Mouse (Mus musculus): ENCODE measurements at regions not wholly inside any gene's neighbourhood (a gene's known extent, or its start where the extent isn't known, plus 50 kb on each side); places are given as distances from the start of the nearest gene placed in this dataset.

GRCm38 (mm10) chr13:44131916-44132315 is 347.3 kb downstream of the Cd83 start:
- peaks cover 12% of the 10 kb centered on the region in 2 experiments; a peak in 3 of 4 replicates for H3K4me1 ChIP-seq (ENCODE audit: control insufficient read depth in 2 of 2, insufficient read depth in 2 of 2, low read length in 2 of 2)
- no peaks in the 10 kb centered on the region for H3K9me3 ChIP-seq (ENCODE audit: control insufficient read depth, low read length)
- no peak overlapping the region for H3K4me2 ChIP-seq (ENCODE audit: low read length)
- ATAC-seq (ENCODE audit: insufficient number of reproducible peaks, insufficient read depth, low FRiP score, low read depth) = no peak
- H3K9ac ChIP-seq (ENCODE audit: low read length) = no peak overlapping the region
- no peaks in the 10 kb centered on the region for H3K27me3 ChIP-seq (ENCODE audit: control insufficient read depth, insufficient read depth, low read length)
- H3K4me3 ChIP-seq (ENCODE audit: control insufficient read depth in 1 of 2, insufficient read depth in 1 of 2, low read depth in 1 of 2, low read length in 2 of 2) = no peak overlapping the region
- no peak overlapping the region for H3K27ac ChIP-seq (replicated peaks in 1 of 2; ENCODE audit: control insufficient read depth in 1 of 2, insufficient read depth in 1 of 2, low read depth in 2 of 2, low read length in 2 of 2)
- no peaks in the 10 kb centered on the region for H3K36me3 ChIP-seq (ENCODE audit: control insufficient read depth, insufficient read depth, low read length)
- WGBS = 72% methylated on average over 5 of the region's 5 CpGs

- no peak for ATAC-seq (ENCODE audit: insufficient number of reproducible peaks, insufficient read depth, low FRiP score, low read depth)
- Histone ChIP-seq H3K4me3 (ENCODE audit: control insufficient read depth in 1 of 2, insufficient read depth in 1 of 2, low read depth in 1 of 2, low read length in 2 of 2) (no peak overlapping the region), H3K9me3 (ENCODE audit: control insufficient read depth, low read length) (no peaks in the 10 kb centered on the region), H3K36me3 (ENCODE audit: control insufficient read depth, insufficient read depth, low read length) (no peaks in the 10 kb centered on the region), H3K4me2 (ENCODE audit: low read length) (no peak overlapping the region), H3K27me3 (ENCODE audit: control insufficient read depth, insufficient read depth, low read length) (no peaks in the 10 kb centered on the region), H3K4me1 (ENCODE audit: control insufficient read depth in 2 of 2, insufficient read depth in 2 of 2, low read length in 2 of 2) (peaks cover 12% of the 10 kb centered on the region in 2 experiments; a peak in 3 of 4 replicates), H3K9ac (ENCODE audit: low read length) (no peak overlapping the region), H3K27ac (replicated peaks in 1 of 2; ENCODE audit: control insufficient read depth in 1 of 2, insufficient read depth in 1 of 2, low read depth in 2 of 2, low read length in 2 of 2) (no peak overlapping the region)
- WGBS = 87% methylated on average over 4 of the region's 4 CpGs
These were observed 347.9 kb downstream of the Cd83 start for GRCm38 (mm10) chr13:44132510-44132909.

- H3K27ac ChIP-seq (replicated peaks in 1 of 2; ENCODE audit: control insufficient read depth in 1 of 2, insufficient read depth in 1 of 2, low read depth in 2 of 2, low read length in 2 of 2) = no peak overlapping the region
- ATAC-seq (ENCODE audit: insufficient number of reproducible peaks, insufficient read depth, low FRiP score, low read depth) = no peak
These were observed 348.9 kb downstream of the Cd83 start for GRCm38 (mm10) chr13:44133436-44133835.

GRCm38 (mm10) chr13:44141181-44141580 is 356.6 kb downstream of the Cd83 start:
- Histone ChIP-seq H3K9ac (ENCODE audit: low read length) (no peak overlapping the region), H3K27ac (replicated peaks in 1 of 2; ENCODE audit: control insufficient read depth in 1 of 2, insufficient read depth in 1 of 2, low read depth in 2 of 2, low read length in 2 of 2) (no peak overlapping the region), H3K9me3 (ENCODE audit: control insufficient read depth, low read length) (peaks cover 5% of the 10 kb centered on the region), H3K4me2 (ENCODE audit: low read length) (no peak overlapping the region), H3K4me3 (ENCODE audit: control insufficient read depth in 1 of 2, insufficient read depth in 1 of 2, low read depth in 1 of 2, low read length in 2 of 2) (no peak overlapping the region), H3K4me1 (ENCODE audit: control insufficient read depth in 2 of 2, insufficient read depth in 2 of 2, low read length in 2 of 2) (no peaks in the 10 kb centered on the region), H3K36me3 (ENCODE audit: control insufficient read depth, insufficient read depth, low read length) (no peaks in the 10 kb centered on the region), H3K27me3 (ENCODE audit: control insufficient read depth, insufficient read depth, low read length) (no peaks in the 10 kb centered on the region)
- 90% methylated on average over 5 of the region's 5 CpGs for WGBS
- ATAC-seq (ENCODE audit: insufficient number of reproducible peaks, insufficient read depth, low FRiP score, low read depth) = no peak

More at GRCm38 (mm10) chr13:44133436-44133835, 348.9 kb downstream of the Cd83 start:
- Histone ChIP-seq H3K9me3 (ENCODE audit: control insufficient read depth, low read length) (no peaks in the 10 kb centered on the region), H3K4me1 (ENCODE audit: control insufficient read depth in 2 of 2, insufficient read depth in 2 of 2, low read length in 2 of 2) (peaks cover 11 to 12% of the 10 kb centered on the region in 2 experiments; a peak in 3 of 4 replicates), H3K4me3 (ENCODE audit: control insufficient read depth in 1 of 2, insufficient read depth in 1 of 2, low read depth in 1 of 2, low read length in 2 of 2) (no peak overlapping the region), H3K36me3 (ENCODE audit: control insufficient read depth, insufficient read depth, low read length) (no peaks in the 10 kb centered on the region), H3K9ac (ENCODE audit: low read length) (no peak overlapping the region), H3K27me3 (ENCODE audit: control insufficient read depth, insufficient read depth, low read length) (no peaks in the 10 kb centered on the region), H3K4me2 (ENCODE audit: low read length) (no peak overlapping the region)
- WGBS = 39% methylated on average over 9 of the region's 9 CpGs

GRCm38 (mm10) chr13:44145441-44145840 is 360.9 kb downstream of the Cd83 start:
- no peaks in the 10 kb centered on the region for H3K4me1 ChIP-seq (ENCODE audit: control insufficient read depth in 2 of 2, insufficient read depth in 2 of 2, low read length in 2 of 2)
- no peak overlapping the region for H3K4me2 ChIP-seq (ENCODE audit: low read length)
- ATAC-seq (ENCODE audit: insufficient number of reproducible peaks, insufficient read depth, low FRiP score, low read depth) = no peak
- H3K4me3 ChIP-seq (ENCODE audit: control insufficient read depth in 1 of 2, insufficient read depth in 1 of 2, low read depth in 1 of 2, low read length in 2 of 2) = no peak overlapping the region
- H3K9ac ChIP-seq (ENCODE audit: low read length) = no peak overlapping the region
- peaks cover 5% of the 10 kb centered on the region for H3K9me3 ChIP-seq (ENCODE audit: control insufficient read depth, low read length)
- H3K36me3 ChIP-seq (ENCODE audit: control insufficient read depth, insufficient read depth, low read length) = no peaks in the 10 kb centered on the region
- 86% methylated on average over 4 of the region's 4 CpGs for WGBS
- no peak overlapping the region for H3K27ac ChIP-seq (replicated peaks in 1 of 2; ENCODE audit: control insufficient read depth in 1 of 2, insufficient read depth in 1 of 2, low read depth in 2 of 2, low read length in 2 of 2)
- no peaks in the 10 kb centered on the region for H3K27me3 ChIP-seq (ENCODE audit: control insufficient read depth, insufficient read depth, low read length)

- H3K27me3 ChIP-seq (ENCODE audit: control insufficient read depth, insufficient read depth, low read length) = no peaks in the 10 kb centered on the region
- no peak overlapping the region for H3K4me2 ChIP-seq (ENCODE audit: low read length)
- ATAC-seq (ENCODE audit: insufficient number of reproducible peaks, insufficient read depth, low FRiP score, low read depth) = no peak
- no peak overlapping the region for H3K4me3 ChIP-seq (ENCODE audit: control insufficient read depth in 1 of 2, insufficient read depth in 1 of 2, low read depth in 1 of 2, low read length in 2 of 2)
- 70% methylated on average over 5 of the region's 5 CpGs for WGBS
- no peak overlapping the region for H3K9ac ChIP-seq (ENCODE audit: low read length)
- H3K9me3 ChIP-seq (ENCODE audit: control insufficient read depth, low read length) = peaks cover 5% of the 10 kb centered on the region
- H3K27ac ChIP-seq (replicated peaks in 1 of 2; ENCODE audit: control insufficient read depth in 1 of 2, insufficient read depth in 1 of 2, low read depth in 2 of 2, low read length in 2 of 2) = no peak overlapping the region
- H3K36me3 ChIP-seq (ENCODE audit: control insufficient read depth, insufficient read depth, low read length) = no peaks in the 10 kb centered on the region
- H3K4me1 ChIP-seq (ENCODE audit: control insufficient read depth in 2 of 2, insufficient read depth in 2 of 2, low read length in 2 of 2) = no peaks in the 10 kb centered on the region
These were observed 363.3 kb downstream of the Cd83 start for GRCm38 (mm10) chr13:44147841-44148240.

GRCm38 (mm10) chr13:44149499-44149898 is 364.9 kb downstream of the Cd83 start:
- Histone ChIP-seq H3K4me2 (ENCODE audit: low read length) (no peak overlapping the region), H3K27ac (replicated peaks in 1 of 2; ENCODE audit: control insufficient read depth in 1 of 2, insufficient read depth in 1 of 2, low read depth in 2 of 2, low read length in 2 of 2) (no peak overlapping the region), H3K27me3 (ENCODE audit: control insufficient read depth, insufficient read depth, low read length) (no peaks in the 10 kb centered on the region), H3K36me3 (ENCODE audit: control insufficient read depth, insufficient read depth, low read length) (no peaks in the 10 kb centered on the region), H3K4me3 (ENCODE audit: control insufficient read depth in 1 of 2, insufficient read depth in 1 of 2, low read depth in 1 of 2, low read length in 2 of 2) (no peak overlapping the region), H3K9ac (ENCODE audit: low read length) (no peak overlapping the region), H3K9me3 (ENCODE audit: control insufficient read depth, low read length) (peaks cover 8% of the 10 kb centered on the region), H3K4me1 (ENCODE audit: control insufficient read depth in 2 of 2, insufficient read depth in 2 of 2, low read length in 2 of 2) (0 out of 4 replicates have a peak, but pooled peaks cover 0 to 2% of the 10 kb centered on the region in 2 experiments)
- no peak for ATAC-seq (ENCODE audit: insufficient number of reproducible peaks, insufficient read depth, low FRiP score, low read depth)
- WGBS = 76% methylated on average over 3 of the region's 3 CpGs

- H3K4me1 ChIP-seq (ENCODE audit: control insufficient read depth in 2 of 2, insufficient read depth in 2 of 2, low read length in 2 of 2) = peaks cover 0 to 4% of the 10 kb centered on the region in 2 experiments; a peak in 1 of 4 replicates
- H3K27me3 ChIP-seq (ENCODE audit: control insufficient read depth, insufficient read depth, low read length) = no peaks in the 10 kb centered on the region
- H3K36me3 ChIP-seq (ENCODE audit: control insufficient read depth, insufficient read depth, low read length) = no peaks in the 10 kb centered on the region
- H3K9ac ChIP-seq (ENCODE audit: low read length) = no peak overlapping the region
- no peak for ATAC-seq (ENCODE audit: insufficient number of reproducible peaks, insufficient read depth, low FRiP score, low read depth)
- WGBS = 81% methylated on average over 6 of the region's 6 CpGs
- H3K4me2 ChIP-seq (ENCODE audit: low read length) = no peak overlapping the region
- peaks cover 5% of the 10 kb centered on the region for H3K9me3 ChIP-seq (ENCODE audit: control insufficient read depth, low read length)
- H3K4me3 ChIP-seq (ENCODE audit: control insufficient read depth in 1 of 2, insufficient read depth in 1 of 2, low read depth in 1 of 2, low read length in 2 of 2) = no peak overlapping the region
- H3K27ac ChIP-seq (replicated peaks in 1 of 2; ENCODE audit: control insufficient read depth in 1 of 2, insufficient read depth in 1 of 2, low read depth in 2 of 2, low read length in 2 of 2) = no peak overlapping the region
These were observed 367.0 kb downstream of the Cd83 start for GRCm38 (mm10) chr13:44151526-44151925.
